Mouse (Mus musculus): ENCODE data around the gene Kcne2.

- TF ChIP-seq CTCF (conservative IDR thresholded peaks at IDR 0.05; ENCODE audit: insufficient read depth, insufficient read length, low read depth, low read length) (no peak), POLR2A (IDR thresholded peaks at IDR 0.05; ENCODE audit: low read depth, low read length) (no peak)
Measured at GRCm38 (mm10) chr16:92254316-92254715, 37.9 kb upstream of the Kcne2 start.

Data from kidney, adult 2 months (tissue).